Mouse (Mus musculus) lung, embryonic 14.5 days (tissue): ENCODE measurements around the gene Snf8. TPM values are rescaled to one million over a fixed set of nuclear protein-coding genes. Genes with fewer than 3 reads are reported as not detected.

Experiments
- ATAC-seq: fragments of 200-750 bp; cut with Nextera tagmentation; 2 replicates; pipeline ENCODE4 v1.8.0; 2017; ENCODE audit warnings: mild to moderate bottlenecking, moderate TSS enrichment, moderate library complexity; ENCODE audit not compliant: insufficient read depth
- DNase-seq: peaks from one replicate; pipeline ENCODE4 v3.0.0-alpha.2; 2015
- H3K27ac ChIP-seq: fragments of 300-500 bp; sonication (generic); 2 replicates; pipeline ENCODE4 v1.5.1; 2014; ENCODE audit warnings: low read depth, mild to moderate bottlenecking, moderate library complexity
- H3K27me3 ChIP-seq: fragments of 300-500 bp; sonication (generic); 2 replicates; pipeline ENCODE4 v1.6.1; 2014; ENCODE audit warnings: low read length, control low read depth; ENCODE audit not compliant: insufficient read depth
- H3K36me3 ChIP-seq: fragments of 300-500 bp; sonication (generic); 2 replicates; pipeline ENCODE4 v1.6.1; 2014; ENCODE audit warnings: control low read depth; ENCODE audit not compliant: insufficient read depth
- H3K4me1 ChIP-seq: fragments of 300-500 bp; sonication (generic); 2 replicates; pipeline ENCODE4 v1.6.1; 2014; ENCODE audit warnings: antibody characterized with exemption, control low read depth; ENCODE audit not compliant: insufficient read depth
- H3K4me2 ChIP-seq: fragments of 300-500 bp; sonication (generic); 2 replicates; pipeline ENCODE4 v1.6.1; 2014; ENCODE audit warnings: mild to moderate bottlenecking
- H3K4me3 ChIP-seq: fragments of 300-500 bp; sonication (generic); 2 replicates; pipeline ENCODE4 v1.5.1; 2014; ENCODE audit warnings: low read depth, low read length
- H3K9ac ChIP-seq: fragments of 300-500 bp; sonication (generic); 2 replicates; pipeline ENCODE4 v1.6.1; 2014
- H3K9me3 ChIP-seq: fragments of 300-500 bp; sonication (generic); 2 replicates; pipeline ENCODE4 v1.6.1; 2016; ENCODE audit warnings: low read depth, low read length, control low read depth
- CTCF ChIP-seq: IDR thresholded peaks from 2 replicates; pipeline ENCODE4 v1.5.1; 2016; ENCODE audit warnings: antibody characterized with exemption, low read depth
- WGBS: fragments of 180-500 bp; shearing (Covaris S2); extraction: QIAGEN DNeasy Blood & Tissue Kit; methylation state at CpG from one replicate; pipeline ENCODE4 v1.1.7; 2014; 5-methylcytosine and 5-hydroxymethylcytosine counted together
- polyA plus RNA-seq: library from polyadenylated mRNA; unstranded; fragments of >200 nt; fragmentation: Nextera tagmentation; extraction: Ambion mirVana; gene quantifications from 2 replicates; pipeline ENCODE4 v1.2.1, GENCODE M21; 2014

The Snf8 gene
- polyA plus RNA-seq, 1 experiment from 2014 or later: 37.2 TPM

DNA sequence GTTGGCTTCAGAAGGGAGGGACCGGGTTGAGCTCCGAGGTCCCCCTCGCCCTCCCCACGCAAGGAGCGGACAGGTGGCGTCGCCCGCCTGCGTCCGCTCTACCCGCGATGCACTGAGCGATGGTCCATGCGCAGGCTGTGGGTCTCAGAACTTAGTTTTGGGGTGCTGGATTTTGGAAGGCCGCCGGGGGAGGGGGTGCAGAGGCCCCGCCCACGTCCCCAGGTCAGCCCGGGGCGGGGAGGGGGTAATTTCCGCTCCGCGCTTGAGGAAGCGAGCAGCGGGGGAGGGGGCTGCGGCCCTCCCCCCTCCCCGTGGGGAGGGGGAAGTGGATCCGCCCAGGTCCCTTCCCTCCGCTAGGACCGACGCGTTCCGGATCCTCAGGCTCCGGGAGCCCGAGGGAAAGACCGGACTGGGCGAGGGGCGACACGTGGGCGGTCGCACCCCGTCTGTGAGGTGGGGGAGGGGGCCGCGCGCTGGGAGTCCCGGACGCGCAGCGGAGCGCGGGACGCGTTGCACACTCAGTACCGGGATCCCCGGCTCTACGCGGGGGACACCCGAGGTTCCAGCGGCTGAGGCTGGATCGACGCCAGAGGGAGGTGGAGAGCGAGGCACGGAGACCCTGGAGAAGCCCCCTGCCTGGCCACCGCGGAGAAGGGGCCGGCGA lies 27.7 kb upstream of the Snf8 start:
- TF ChIP-seq CTCF: no peak
- H3K4me2 ChIP-seq: peak overlapping the region; percentile 83
- peak overlapping the region; percentile 98 for H3K9ac ChIP-seq
- H3K36me3 ChIP-seq: no peaks in the 10 kb centered on the region
- peak overlapping the region; percentile 97 for H3K27ac ChIP-seq
- peak; percentile 72 for ATAC-seq
- peak; percentile 85 for DNase-seq
- under 1% methylated on average over 65 of the region's 67 CpGs for WGBS
- no peaks in the 10 kb centered on the region for H3K9me3 ChIP-seq
- H3K4me1 ChIP-seq: peaks cover 8% of the 10 kb centered on the region; the same call in 1 of the 2 replicates
- no peaks in the 10 kb centered on the region for H3K27me3 ChIP-seq
- peak overlapping the region; percentile 90 for H3K4me3 ChIP-seq

GRCm38 (mm10) chr11:96007516-96008235 lies 27.0 kb upstream of the Snf8 start:
- peak; percentile 62 for DNase-seq
- Histone ChIP-seq H3K9ac (peak overlapping the region; percentile 98), H3K4me2 (peak overlapping the region; percentile 83), H3K27ac (peak overlapping the region; percentile 97), H3K4me1 (0 out of 2 replicates have a peak, but pooled peaks cover 3% of the 10 kb centered on the region), H3K4me3 (peak overlapping the region; percentile 90), H3K9me3 (no peaks in the 10 kb centered on the region), H3K27me3 (no peaks in the 10 kb centered on the region), H3K36me3 (no peaks in the 10 kb centered on the region)
- ATAC-seq: peak; percentile 12; the same call in 1 of the 2 replicates
- 0 out of 2 replicates have a peak, but pooled peaks have one; percentile 12 for TF ChIP-seq CTCF
- under 1% methylated on average over 33 of the region's 33 CpGs for WGBS

- no peak overlapping the region for H3K9ac ChIP-seq
- no peaks in the 10 kb centered on the region for H3K27me3 ChIP-seq
- ATAC-seq (no peak), DNase-seq (no peak)
- no peak overlapping the region for H3K27ac ChIP-seq
- H3K9me3 ChIP-seq: no peaks in the 10 kb centered on the region
- no peaks in the 10 kb centered on the region for H3K4me1 ChIP-seq
- no peak overlapping the region for H3K4me3 ChIP-seq
- no peak overlapping the region for H3K4me2 ChIP-seq
- no peak for TF ChIP-seq CTCF
- H3K36me3 ChIP-seq: no peaks in the 10 kb centered on the region
- 3% methylated on average over 1 of the region's 1 CpGs for WGBS
These were observed 25.9 kb upstream of the Snf8 start for GRCm38 (mm10) chr11:96008827-96009226.

DNA sequence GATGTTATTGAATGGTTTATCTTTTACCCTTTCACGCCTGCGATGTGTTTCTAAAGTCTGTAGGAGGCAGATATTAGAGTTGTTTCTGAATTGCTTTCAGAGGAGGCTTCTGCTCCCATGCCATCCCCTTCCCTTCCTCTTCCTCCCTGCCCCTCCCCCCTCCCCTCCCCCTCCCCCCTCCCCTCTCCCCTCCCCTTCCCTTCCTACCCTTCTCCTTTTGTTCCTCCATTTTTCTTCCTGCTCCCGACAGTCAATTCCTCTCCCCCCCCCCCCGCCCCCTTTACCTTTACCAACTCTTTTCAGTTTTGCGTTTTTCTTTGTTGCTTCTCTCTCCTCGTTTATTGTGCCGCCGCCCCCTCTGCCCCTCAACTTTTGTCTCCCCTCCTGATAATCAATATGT lies 22.7 kb upstream of the Snf8 start:
- no peaks in the 10 kb centered on the region for H3K36me3 ChIP-seq
- H3K4me2 ChIP-seq: 0 out of 2 replicates have a peak overlapping the region, but pooled peaks have one; percentile 10
- no peak overlapping the region for H3K4me3 ChIP-seq
- no peaks in the 10 kb centered on the region for H3K9me3 ChIP-seq
- H3K4me1 ChIP-seq: no peaks in the 10 kb centered on the region
- TF ChIP-seq CTCF: no peak
- no peak overlapping the region for H3K27ac ChIP-seq
- H3K9ac ChIP-seq: no peak overlapping the region
- ATAC-seq (no peak), DNase-seq (no peak)
- 6% methylated on average over 5 of the region's 8 CpGs for WGBS
- no peaks in the 10 kb centered on the region for H3K27me3 ChIP-seq

DNA sequence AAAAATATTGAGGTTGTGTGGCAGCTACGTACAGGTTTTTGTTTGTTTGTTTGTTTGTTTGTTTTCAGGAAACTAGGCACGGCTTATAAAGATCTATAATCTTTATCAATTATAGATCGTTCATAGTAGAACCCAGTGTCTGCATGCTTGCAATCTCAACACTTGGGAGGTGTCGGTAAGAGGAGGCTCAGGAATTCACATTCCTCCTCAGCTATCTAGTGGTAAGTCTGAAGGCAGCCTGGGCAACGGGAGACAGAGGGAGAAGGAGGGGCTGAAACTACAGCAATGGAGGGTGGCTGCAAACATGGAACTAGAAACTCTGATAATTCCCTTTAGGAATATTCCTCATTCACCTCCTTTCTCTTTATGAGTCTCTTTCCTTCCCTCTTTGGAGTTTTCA lies 19.3 kb upstream of the Snf8 start:
- Histone ChIP-seq H3K27me3 (no peaks in the 10 kb centered on the region), H3K9ac (no peak overlapping the region), H3K4me2 (no peak overlapping the region), H3K27ac (no peak overlapping the region), H3K4me3 (no peak overlapping the region), H3K36me3 (no peaks in the 10 kb centered on the region), H3K9me3 (no peaks in the 10 kb centered on the region), H3K4me1 (no peaks in the 10 kb centered on the region)
- 21% methylated on average over 5 of the region's 5 CpGs for WGBS
- DNase-seq: no peak
- no peak for TF ChIP-seq CTCF
- no peak for ATAC-seq

DNA sequence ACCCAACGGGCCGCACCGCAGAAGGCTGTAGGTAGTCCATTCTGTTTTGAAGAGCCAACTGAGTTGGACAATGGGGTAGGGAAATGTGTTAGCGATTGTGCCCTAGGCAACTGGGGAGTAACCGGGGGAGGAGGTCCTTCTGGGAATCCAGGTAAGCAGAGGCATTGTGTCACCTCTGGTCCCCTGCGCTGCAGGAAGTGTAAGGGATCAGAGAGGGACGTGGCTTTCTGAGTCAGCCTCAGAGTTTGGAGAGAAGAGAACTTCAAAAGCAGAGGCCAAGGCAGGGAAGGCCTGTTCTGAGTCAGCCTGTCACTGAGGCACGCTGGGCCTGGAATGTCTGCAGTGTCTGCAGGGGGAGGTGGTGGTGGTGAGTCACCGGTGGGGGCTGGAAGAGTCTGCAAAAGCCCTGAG lies 16.7 kb upstream of the Snf8 start:
- no peak overlapping the region for H3K4me2 ChIP-seq
- no peak for TF ChIP-seq CTCF
- no peaks in the 10 kb centered on the region for H3K36me3 ChIP-seq
- no peak overlapping the region for H3K27ac ChIP-seq
- no peaks in the 10 kb centered on the region for H3K4me1 ChIP-seq
- ATAC-seq (no peak), DNase-seq (no peak)
- H3K4me3 ChIP-seq: no peak overlapping the region
- H3K27me3 ChIP-seq: no peaks in the 10 kb centered on the region
- no peaks in the 10 kb centered on the region for H3K9me3 ChIP-seq
- H3K9ac ChIP-seq: no peak overlapping the region
- WGBS: 18% methylated on average over 9 of the region's 9 CpGs

DNA sequence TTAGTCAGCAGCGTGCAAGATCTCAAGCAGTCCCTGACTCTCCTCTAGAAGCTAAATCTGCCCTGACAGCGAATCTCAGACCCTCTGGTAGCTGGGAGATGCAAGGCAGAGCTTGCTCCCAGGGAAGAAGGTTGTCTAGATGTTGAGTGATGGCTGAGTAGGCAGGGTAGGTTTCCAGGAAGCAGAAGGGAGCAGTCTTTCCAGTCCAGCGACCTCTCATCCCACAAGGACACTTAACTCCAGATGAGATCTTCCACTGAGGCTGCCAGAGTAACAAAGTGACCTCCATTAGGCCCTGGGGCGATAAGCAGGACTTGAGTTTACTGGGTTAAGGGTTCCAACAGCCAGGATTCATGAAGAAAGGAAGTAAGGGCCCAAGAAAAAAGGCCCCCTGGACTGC lies 14.1 kb upstream of the Snf8 start:
- Histone ChIP-seq H3K9me3 (no peaks in the 10 kb centered on the region), H3K36me3 (no peaks in the 10 kb centered on the region), H3K27me3 (no peaks in the 10 kb centered on the region), H3K4me2 (no peak overlapping the region), H3K4me3 (no peak overlapping the region), H3K27ac (no peak overlapping the region), H3K4me1 (no peaks in the 10 kb centered on the region), H3K9ac (no peak overlapping the region)
- WGBS: 48% methylated on average over 4 of the region's 4 CpGs
- DNase-seq (no peak), ATAC-seq (no peak)
- TF ChIP-seq CTCF: no peak
